Mouse (Mus musculus) cerebellum, adult 9-10 months (tissue): ENCODE data around the gene Mug2.
"Not testable (repeated sequence)": the region's sequence is repeated elsewhere in the genome, so short reads cannot be mapped to it uniquely, and the experiment has no call there.

Experiments used
- DNase-seq: peaks from one replicate; pipeline ENCODE4 v3.0.0; 2022

The Mug2 gene

GRCm38 (mm10) chr6:122006461-122006860 is at the start of gene Mug2:
Gene Mug2, plus strand, starts transcription at chr6:122006761.
- not testable (repeated sequence) for DNase-seq

GRCm38 (mm10) chr6:121957803-121958349 is 48.7 kb upstream of the Mug2 start:
- not testable (repeated sequence) for DNase-seq

- DNase-seq = no peak
Observed at GRCm38 (mm10) chr6:121975701-121976100, 30.9 kb upstream of the Mug2 start.

- DNase-seq = no peak
Observed at GRCm38 (mm10) chr6:122100904-122101303, 94.3 kb downstream of the Mug2 start.

GRCm38 (mm10) chr6:122101671-122102070 is 95.1 kb downstream of the Mug2 start:
- DNase-seq = no peak

GRCm38 (mm10) chr6:122116963-122117362 is 110.4 kb downstream of the Mug2 start:
- no peak for DNase-seq

- no peak for DNase-seq
Observed at GRCm38 (mm10) chr6:122129521-122129920, 123.0 kb downstream of the Mug2 start.
